Mouse (Mus musculus) urinary bladder, adult 2 months (tissue): ENCODE data around the gene Ncoa7. TPM values are rescaled to one million over a fixed set of nuclear protein-coding genes. Genes with fewer than 3 reads are reported as not detected.
A peak's percentile ranks its signal among the peaks of the same experiment; 100 is the strongest.
"Not testable (repeated sequence)": the region's sequence is repeated elsewhere in the genome, so short reads cannot be mapped to it uniquely, and the experiment has no call there.

Experiments used
- DNase-seq: peaks from one replicate; pipeline ENCODE4 v3.0.0; 2022; ENCODE audit warnings: low spot score
- polyA plus RNA-seq: library from polyadenylated mRNA; depleted of rRNA; stranded (reverse); fragments of >200 nt; gene quantifications from 2 replicates; pipeline ENCODE4 v1.2.3, GENCODE M21; 2012

Gene Ncoa7
- polyA plus RNA-seq, 1 experiment, result 17.8 TPM

GRCm38 (mm10) chr10:30674825-30675224 lies 128.3 kb downstream of the Ncoa7 start:
- DNase-seq, result no peak

GRCm38 (mm10) chr10:30666580-30666979 lies 136.5 kb downstream of the Ncoa7 start:
- DNase-seq, result no peak

- no peak for DNase-seq
Measured at GRCm38 (mm10) chr10:30660564-30661328, 142.4 kb downstream of the Ncoa7 start.

DNA sequence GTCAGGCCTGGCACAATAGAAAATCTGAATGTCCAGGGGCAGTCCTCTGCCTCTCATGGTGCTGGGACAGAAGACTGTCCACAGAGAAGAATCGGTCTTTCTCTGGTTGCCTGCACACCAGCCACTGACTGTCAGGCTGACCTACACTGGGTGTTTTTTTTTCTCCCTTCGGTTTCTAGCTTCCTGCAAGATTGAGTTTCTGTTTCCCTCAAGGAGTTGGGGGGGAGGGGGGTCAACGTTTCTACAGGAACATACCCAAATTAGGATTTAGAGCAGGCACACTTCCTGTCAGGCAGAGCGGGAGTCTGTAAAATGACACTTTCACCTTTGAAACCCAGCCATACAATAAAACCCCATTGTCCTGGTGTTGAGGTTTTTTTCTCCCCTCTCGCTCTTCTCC lies 147.5 kb downstream of the Ncoa7 start:
- DNase-seq, result no peak

DNA sequence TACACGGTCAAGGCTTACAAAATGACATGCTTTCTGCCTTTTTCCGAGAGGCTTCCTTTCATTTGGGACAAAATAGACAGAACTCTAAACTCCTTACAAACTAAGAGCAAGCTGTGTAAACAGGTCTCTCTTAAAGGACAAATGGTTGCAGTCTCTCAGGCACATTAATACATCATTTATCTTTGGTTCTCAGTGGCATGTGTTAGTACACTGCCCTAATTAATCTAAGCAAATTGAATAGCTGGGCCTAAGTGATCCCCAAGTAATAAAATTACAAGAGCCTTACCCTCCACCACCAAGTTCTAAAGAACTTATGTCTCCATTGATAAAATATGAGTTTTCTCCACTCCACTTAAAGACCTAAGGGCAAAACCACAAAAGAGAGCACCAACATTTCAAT lies 155.4 kb downstream of the Ncoa7 start:
- DNase-seq, result no peak

GRCm38 (mm10) chr10:30638216-30638615 lies 164.9 kb downstream of the Ncoa7 start:
- DNase-seq, result no peak

DNA sequence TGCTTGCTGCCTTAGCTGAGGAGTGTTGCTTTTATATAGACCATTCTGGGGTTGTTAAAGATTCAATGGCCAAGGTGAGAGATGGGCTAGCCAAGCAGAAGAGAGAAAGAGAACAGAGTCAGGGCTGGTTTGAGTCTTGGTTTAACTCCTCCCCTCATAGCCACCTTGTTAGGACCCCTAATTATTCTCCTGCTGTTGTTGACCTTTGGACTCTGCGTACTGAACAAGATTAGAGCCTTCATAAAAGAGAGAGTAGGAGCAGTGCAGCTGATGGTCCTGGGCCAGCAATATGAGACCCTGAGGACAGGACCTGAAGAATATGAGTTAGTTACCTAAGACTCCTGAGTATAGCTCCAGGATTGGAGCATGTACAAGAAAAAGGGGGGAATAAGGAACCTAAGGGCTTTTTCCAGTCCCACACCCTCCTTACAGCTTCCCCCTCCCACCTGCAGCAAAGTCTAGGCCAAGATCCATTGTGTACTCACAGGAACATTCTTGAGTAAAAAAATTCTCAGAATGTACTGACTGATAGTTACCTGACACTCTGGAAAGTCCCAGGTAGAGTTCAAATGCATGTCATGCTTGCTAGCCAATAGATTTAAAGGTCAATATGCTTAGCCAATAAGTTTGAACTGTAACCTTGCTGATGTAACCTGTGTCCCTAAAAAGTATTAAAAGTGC lies 166.5 kb downstream of the Ncoa7 start:
- not testable (repeated sequence) for DNase-seq

GRCm38 (mm10) chr10:30632718-30633117 lies 170.4 kb downstream of the Ncoa7 start:
- no peak for DNase-seq

DNA sequence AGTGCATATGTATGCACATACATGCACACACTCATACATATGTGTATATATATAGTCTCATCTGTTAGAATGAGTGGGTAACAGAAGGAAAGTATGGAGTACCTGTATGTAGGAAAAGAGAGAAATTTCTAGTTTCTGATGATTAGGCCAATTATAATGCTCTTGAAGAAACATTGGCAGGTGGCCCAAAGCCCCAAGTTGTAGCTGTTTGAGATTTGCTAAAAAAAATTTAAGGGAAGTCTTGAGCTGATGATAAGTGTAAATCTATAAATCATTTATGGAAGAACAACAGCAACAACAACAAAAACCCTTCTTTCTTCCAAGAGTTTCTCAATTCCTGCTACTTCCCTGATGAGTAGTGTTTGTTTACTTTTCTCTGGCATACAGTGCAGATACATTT lies 173.1 kb downstream of the Ncoa7 start:
- DNase-seq, result no peak

GRCm38 (mm10) chr10:30629513-30629912 lies 173.6 kb downstream of the Ncoa7 start, which contains the start of gene Hint3:
Gene Hint3, minus strand, starts transcription at chr10:30629632.
- DNase-seq, result no peak

DNA sequence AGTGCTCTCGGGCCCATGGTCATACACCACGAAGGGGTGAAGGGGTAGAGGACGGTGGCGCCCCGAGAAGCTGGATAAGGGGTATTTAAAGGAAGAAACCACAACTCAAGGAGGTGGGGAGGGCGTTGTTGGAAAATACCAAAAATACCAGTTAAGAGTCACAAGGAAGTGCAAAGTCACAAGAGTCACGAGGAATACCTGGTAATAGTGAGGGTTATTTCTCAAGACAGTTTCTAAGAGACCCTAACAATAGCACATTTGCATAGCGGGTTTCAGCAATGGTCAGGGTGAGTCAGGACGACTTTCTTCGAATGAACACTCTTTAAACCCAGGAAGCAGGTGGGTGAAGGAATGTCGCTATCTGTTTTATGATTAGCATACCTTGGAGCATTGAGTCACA lies 174.7 kb downstream of the Ncoa7 start:
- not testable (repeated sequence) for DNase-seq

GRCm38 (mm10) chr10:30627548-30627947 lies 175.6 kb downstream of the Ncoa7 start:
- DNase-seq, result no peak

DNA sequence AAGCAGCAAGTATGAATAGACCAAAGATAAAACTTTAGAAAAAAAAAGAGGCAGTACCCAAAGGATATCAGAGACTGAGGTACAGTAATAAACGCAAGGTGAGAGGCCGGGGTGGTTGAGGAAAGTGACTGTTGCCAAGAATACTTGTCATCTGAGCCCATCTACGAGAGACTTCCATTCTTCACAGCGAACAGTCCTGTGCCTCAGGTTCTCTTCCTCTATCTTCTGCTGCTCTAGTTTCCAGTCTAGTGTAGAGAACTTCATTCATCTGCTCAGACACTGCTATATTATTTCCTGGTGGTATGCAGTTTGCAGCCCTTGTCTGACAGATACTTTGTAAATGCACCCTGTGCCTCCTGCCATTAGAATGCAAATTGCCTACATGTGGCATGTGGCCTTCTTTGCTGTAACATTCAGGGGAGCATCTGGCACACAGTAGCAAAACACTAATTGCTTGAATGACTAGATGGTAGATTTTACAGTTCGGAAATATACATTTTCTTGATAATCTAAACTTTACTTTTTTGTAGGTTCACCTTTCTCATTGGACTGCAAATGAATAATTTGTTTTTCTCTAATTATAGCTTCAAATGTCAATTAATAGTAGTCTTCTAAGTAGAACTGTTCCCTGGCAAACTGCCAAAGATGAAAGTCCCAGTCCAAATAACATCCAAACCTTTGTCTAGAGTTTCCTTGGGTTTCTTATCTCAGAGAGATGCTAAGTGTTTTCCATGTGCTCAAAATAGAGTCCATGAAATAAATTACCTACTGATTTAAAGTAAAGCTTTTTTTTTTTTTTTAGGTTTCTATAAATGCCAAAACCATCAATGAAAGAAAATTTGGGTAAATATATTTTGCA lies 178.7 kb downstream of the Ncoa7 start:
- no peak for DNase-seq

- no peak for DNase-seq
Measured at GRCm38 (mm10) chr10:30622928-30623327, 180.2 kb downstream of the Ncoa7 start.

- no peak for DNase-seq
Measured at GRCm38 (mm10) chr10:30618918-30619210, 184.3 kb downstream of the Ncoa7 start.

DNA sequence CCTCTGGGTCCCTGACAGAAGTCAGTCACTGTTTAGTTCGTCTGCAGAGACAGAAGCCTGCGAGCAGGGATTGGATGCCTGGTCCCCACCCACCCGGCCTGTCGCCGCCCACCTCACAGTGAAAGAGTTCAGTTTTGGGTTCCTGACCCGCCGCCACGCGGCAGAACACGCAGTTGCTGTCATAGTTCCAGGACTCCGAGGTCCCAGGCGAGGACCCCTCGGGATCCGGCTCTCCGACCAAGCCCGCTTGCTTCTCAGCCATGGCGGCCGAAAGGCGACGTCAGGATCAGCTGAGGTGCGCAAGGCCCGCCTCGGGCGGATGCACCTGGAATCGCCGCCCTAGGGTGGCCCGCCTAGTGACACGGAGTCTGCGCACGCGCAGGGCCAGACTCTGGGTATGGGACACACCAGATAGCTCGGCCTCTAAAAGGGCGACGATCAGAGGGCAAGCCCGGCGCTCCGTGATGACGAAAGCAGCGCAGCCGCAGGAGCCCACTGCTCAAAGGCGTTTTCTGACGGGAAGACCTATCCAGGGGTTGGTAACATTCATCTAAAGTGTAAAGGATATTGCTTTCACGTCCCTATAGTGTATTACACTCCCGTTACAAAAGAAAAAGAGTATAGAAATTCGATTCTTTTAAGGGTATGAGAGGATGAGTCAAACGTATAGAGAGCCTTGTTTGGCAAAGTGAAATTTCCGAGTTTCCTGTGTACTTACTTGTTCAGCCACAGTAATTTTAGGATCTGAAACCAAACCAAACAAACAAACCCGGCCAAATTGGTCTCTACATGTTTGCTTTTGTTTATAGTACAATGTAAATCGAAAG lies 184.8 kb downstream of the Ncoa7 start:
- peak; percentile 98 for DNase-seq

DNA sequence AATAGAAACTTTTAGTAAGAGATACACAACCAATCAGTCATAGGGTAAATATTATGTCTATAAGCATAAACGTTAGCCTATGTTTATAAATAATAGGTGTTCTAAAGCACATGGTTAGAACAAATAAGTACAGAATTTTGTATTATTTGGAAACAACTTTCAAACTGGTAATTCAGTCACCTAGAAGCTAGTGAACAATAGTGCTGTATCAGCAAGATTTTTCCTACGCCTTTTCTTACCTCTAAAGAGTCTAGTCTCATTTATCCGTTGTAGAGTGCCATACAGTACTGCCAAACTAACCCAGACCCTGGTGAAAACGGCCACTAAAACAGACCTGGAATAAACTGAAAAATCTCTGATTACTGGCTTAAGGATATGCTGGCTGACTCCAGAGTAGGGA lies 190.1 kb downstream of the Ncoa7 start:
- no peak for DNase-seq

- DNase-seq, result no peak
Measured at GRCm38 (mm10) chr10:30609614-30610013, 193.5 kb downstream of the Ncoa7 start.

- no peak for DNase-seq
Measured at GRCm38 (mm10) chr10:30608109-30608508, 195.0 kb downstream of the Ncoa7 start.

DNA sequence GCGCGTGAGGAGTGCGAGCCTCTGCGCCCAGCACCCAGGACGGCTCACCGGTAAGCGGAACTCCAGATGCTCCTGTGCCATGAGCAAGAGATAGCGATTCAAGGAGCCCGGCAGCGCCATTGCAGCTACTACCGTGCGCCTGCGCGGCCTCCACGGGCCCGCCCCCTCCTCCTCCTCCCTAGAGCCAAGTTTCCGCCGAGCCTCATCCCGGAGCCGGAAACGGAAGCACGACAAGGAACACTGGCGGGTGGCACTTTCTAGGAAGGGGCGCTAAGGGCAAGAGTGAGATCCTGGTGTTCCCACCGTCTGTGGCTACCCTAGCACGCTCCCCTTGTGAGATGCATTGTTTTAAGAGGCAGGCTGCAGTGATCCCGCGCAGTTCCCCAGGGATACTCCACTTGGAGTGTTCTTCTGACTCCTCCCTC lies 202.6 kb downstream of the Ncoa7 start, which contains the start of gene Trmt11:
Trmt11 (minus strand) TSS at position 208 of the 425 bp plus-strand sequence.
- DNase-seq, result peak; percentile 78

- DNase-seq, result no peak
Measured at GRCm38 (mm10) chr10:30600094-30600534, 203.0 kb downstream of the Ncoa7 start.
